Comparison of ENCODE assay signal across 21 mouse cellular contexts in genomic region chr1:144317560-144317959, GRCm38 (mm10).
DNase-seq lines count a peak whose midpoint lies in the region; ATAC-seq and TF ChIP-seq lines count a peak whose summit lies in the region.
"Had no signal": no experiment of that assay in that cellular context is flagged by ENCODE, and none has a peak within 500 bp of the region (broad histone marks: within the 10 kb centered on the region; RNA-seq: fewer than 3 reads in every experiment).

No protein-coding gene starts in this region.

- H3K36me3 ChIP-seq in lung, postnatal 0 days (ENCODE audit: insufficient read depth, low read length): no peaks in the 10 kb centered on the region
- H3K36me3 ChIP-seq in MEL (ENCODE audit: control insufficient read depth in 1 of 2, insufficient read depth in 2 of 2, low read length in 2 of 2): peaks cover 0 to 46% of the 10 kb centered on the region in 2 experiments; a peak in 2 of 4 replicates
- H3K36me3 ChIP-seq: embryonic facial prominence, embryonic 10.5 days; heart, embryonic 10.5 days; hindbrain, embryonic 13.5 days had no signal

- no peak for TF ChIP-seq RAD21 in MEL (IDR thresholded peaks at IDR 0.05; ENCODE audit: low read depth, low read length)

- no peak overlapping the region for H3K4me3 ChIP-seq in lung, postnatal 0 days (ENCODE audit: low read depth, low read length)
- H3K4me3 ChIP-seq in MEL (ENCODE audit: control insufficient read depth in 1 of 2, insufficient read depth in 1 of 2, low read depth in 2 of 2, low read length in 2 of 2): no peak overlapping the region
- H3K4me3 ChIP-seq: embryonic facial prominence, embryonic 10.5 days; forebrain, embryonic 13.5 days; heart, embryonic 10.5 days; hindbrain, embryonic 13.5 days had no signal

- 53% methylated on average over 3 of the region's 3 CpGs for WGBS in lung, postnatal 0 days

- peak; percentile 18 for DNase-seq in lung, postnatal 0 days (ENCODE audit: low spot score)
- DNase-seq in lung, postnatal 14 days: no peak
- no peak for DNase-seq in MEL (ENCODE audit: low read depth, low spot score)
- DNase-seq in spleen, postnatal 10 days (ENCODE audit: low spot score in 2 of 2): no peak
- DNase-seq in retina, postnatal 1 day: no peak
- DNase-seq: adrenal gland, adult 8-10 months; adrenal gland, postnatal 36 days; cerebellum, adult 11 months; cerebellum, adult 8-10 months; cerebellum, postnatal 25 days; forebrain, postnatal 0 days; gastrocnemius, postnatal 36 days; heart, postnatal 10 days; heart, postnatal 4 days had no signal

- no peak for ATAC-seq in lung, postnatal 0 days
- ATAC-seq in granulocyte monocyte progenitor cell, adult 5-6 weeks (replicated peaks; ENCODE audit: poor library complexity, severe bottlenecking): peak; percentile 26; the same call in 1 of the 2 replicates
- peak; percentile 23 for ATAC-seq in megakaryocyte progenitor cell, adult 5-6 weeks (replicated peaks; ENCODE audit: poor library complexity)
- ATAC-seq: forebrain, embryonic 13.5 days; forebrain, postnatal 0 days; hindbrain, postnatal 0 days had no signal

- H3K27me3 ChIP-seq in lung, postnatal 0 days (replicated peaks; ENCODE audit: insufficient read depth, low read length): no peaks in the 10 kb centered on the region
- H3K27me3 ChIP-seq in MEL (ENCODE audit: control insufficient read depth in 1 of 2, insufficient read depth in 2 of 2, low read length in 2 of 2): no peaks in the 10 kb centered on the region
- H3K27me3 ChIP-seq: forebrain, embryonic 13.5 days; hindbrain, embryonic 13.5 days had no signal

- no peak overlapping the region for H3K4me2 ChIP-seq in lung, postnatal 0 days (replicated peaks; ENCODE audit: low read depth, low read length)
- H3K4me2 ChIP-seq: forebrain, embryonic 13.5 days; hindbrain, embryonic 13.5 days had no signal

- TF ChIP-seq CTCF in lung, postnatal 0 days (IDR thresholded peaks at IDR 0.05): no peak
- TF ChIP-seq CTCF in MEL (IDR thresholded peaks at IDR 0.05 in 2 of 3, conservative IDR thresholded peaks at IDR 0.05 in 1 of 3; ENCODE audit: control insufficient read depth in 1 of 3, insufficient read depth in 1 of 3, low read depth in 2 of 3, low read length in 3 of 3, poor library complexity in 1 of 3, severe bottlenecking in 1 of 3): no peak

- no peaks in the 10 kb centered on the region for H3K79me2 ChIP-seq in MEL (ENCODE audit: control insufficient read depth, insufficient read depth, low read length, poor library complexity)

- TF ChIP-seq POLR2A in MEL (IDR thresholded peaks at IDR 0.05; ENCODE audit: control insufficient read depth in 1 of 2, insufficient read depth in 1 of 2, low read depth in 1 of 2, low read length in 2 of 2, poor library complexity in 1 of 2): no peak

- no peak overlapping the region for H3K9ac ChIP-seq in lung, postnatal 0 days (replicated peaks; ENCODE audit: low read depth)
- no peak overlapping the region for H3K9ac ChIP-seq in MEL (ENCODE audit: control insufficient read depth, low read depth, low read length, poor library complexity, severe bottlenecking)
- H3K9ac ChIP-seq: forebrain, embryonic 13.5 days; forebrain, postnatal 0 days; hindbrain, embryonic 13.5 days had no signal

- no peaks in the 10 kb centered on the region for H3K4me1 ChIP-seq in lung, postnatal 0 days (ENCODE audit: insufficient read depth, low read depth, low read length)
- peaks cover 25 to 32% of the 10 kb centered on the region in 2 experiments for H3K4me1 ChIP-seq in MEL (ENCODE audit: control insufficient read depth in 1 of 2, insufficient read depth in 2 of 2, low read length in 2 of 2)
- H3K4me1 ChIP-seq: embryonic facial prominence, embryonic 10.5 days; forebrain, embryonic 13.5 days; heart, embryonic 10.5 days; hindbrain, embryonic 13.5 days had no signal

- 0 out of 2 replicates have a peak, but pooled peaks have one; percentile 6 for TF ChIP-seq EP300 in lung, postnatal 0 days (IDR thresholded peaks at IDR 0.05)
- no peak for TF ChIP-seq EP300 in MEL (IDR thresholded peaks at IDR 0.05; ENCODE audit: low read depth in 1 of 2, low read length in 2 of 2)

- H3K9me3 ChIP-seq in lung, postnatal 0 days (ENCODE audit: low read length): no peaks in the 10 kb centered on the region
- no peaks in the 10 kb centered on the region for H3K9me3 ChIP-seq in MEL (replicated peaks; ENCODE audit: insufficient read depth, low read length)
- H3K9me3 ChIP-seq: embryonic facial prominence, embryonic 10.5 days; forebrain, embryonic 13.5 days; heart, embryonic 10.5 days; hindbrain, embryonic 13.5 days had no signal

- no peak overlapping the region for H3K27ac ChIP-seq in lung, postnatal 0 days (ENCODE audit: low read length)
- H3K27ac ChIP-seq in MEL (ENCODE audit: control insufficient read depth, low read depth, low read length): peak overlapping the region; percentile 82
- H3K27ac ChIP-seq: embryonic facial prominence, embryonic 10.5 days; forebrain, embryonic 13.5 days; heart, embryonic 10.5 days; hindbrain, embryonic 13.5 days; hindbrain, postnatal 0 days had no signal

TF ChIP-seq in MEL, 35 proteins besides CTCF, POLR2A, EP300 and RAD21:
- TF ChIP-seq TCF12 (IDR thresholded peaks at IDR 0.05; ENCODE audit: low read depth, low read length) (no peak), ELF1 (IDR thresholded peaks at IDR 0.05; ENCODE audit: low read depth, low read length) (no peak), TAL1 (IDR thresholded peaks at IDR 0.05; ENCODE audit: low read length) (no peak), E2F4 (IDR thresholded peaks at IDR 0.05; ENCODE audit: borderline replicate concordance, low read depth, low read length) (no peak), SMC3 (IDR thresholded peaks at IDR 0.05; ENCODE audit: low read depth, low read length) (no peak), ETS1 (IDR thresholded peaks at IDR 0.05; ENCODE audit: low read depth, low read length) (no peak), MAFK (IDR thresholded peaks at IDR 0.05; ENCODE audit: borderline replicate concordance, low read depth, low read length) (no peak), NELFE (IDR thresholded peaks at IDR 0.05; ENCODE audit: low read depth, low read length) (no peak), USF1 (IDR thresholded peaks at IDR 0.05; ENCODE audit: low read depth, low read length) (no peak), MEF2A (IDR thresholded peaks at IDR 0.05; ENCODE audit: extremely low read depth, insufficient replicate concordance, low read depth, low read length, poor library complexity, severe bottlenecking) (no peak), POLR2AphosphoS5 (IDR thresholded peaks at IDR 0.05; ENCODE audit: borderline replicate concordance, low read depth, low read length) (no peak), ZNF384 (IDR thresholded peaks at IDR 0.05; ENCODE audit: low read depth, low read length) (no peak)
TF ChIP-seq in MEL: peak in this region for 0.
